Mouse (Mus musculus) spleen, postnatal 36 days (tissue): ENCODE data around the gene Cyp4f39.
"Not testable (repeated sequence)": the region's sequence is repeated elsewhere in the genome, so short reads cannot be mapped to it uniquely, and the experiment has no call there.

Experiments
- DNase-seq, 2 experiments: peaks; one replicate each; pipeline ENCODE4 v3.0.0; 2022; ENCODE audit warnings: low spot score in 2 of 2, mixed read lengths in 1 of 2

The Cyp4f39 gene

DNA sequence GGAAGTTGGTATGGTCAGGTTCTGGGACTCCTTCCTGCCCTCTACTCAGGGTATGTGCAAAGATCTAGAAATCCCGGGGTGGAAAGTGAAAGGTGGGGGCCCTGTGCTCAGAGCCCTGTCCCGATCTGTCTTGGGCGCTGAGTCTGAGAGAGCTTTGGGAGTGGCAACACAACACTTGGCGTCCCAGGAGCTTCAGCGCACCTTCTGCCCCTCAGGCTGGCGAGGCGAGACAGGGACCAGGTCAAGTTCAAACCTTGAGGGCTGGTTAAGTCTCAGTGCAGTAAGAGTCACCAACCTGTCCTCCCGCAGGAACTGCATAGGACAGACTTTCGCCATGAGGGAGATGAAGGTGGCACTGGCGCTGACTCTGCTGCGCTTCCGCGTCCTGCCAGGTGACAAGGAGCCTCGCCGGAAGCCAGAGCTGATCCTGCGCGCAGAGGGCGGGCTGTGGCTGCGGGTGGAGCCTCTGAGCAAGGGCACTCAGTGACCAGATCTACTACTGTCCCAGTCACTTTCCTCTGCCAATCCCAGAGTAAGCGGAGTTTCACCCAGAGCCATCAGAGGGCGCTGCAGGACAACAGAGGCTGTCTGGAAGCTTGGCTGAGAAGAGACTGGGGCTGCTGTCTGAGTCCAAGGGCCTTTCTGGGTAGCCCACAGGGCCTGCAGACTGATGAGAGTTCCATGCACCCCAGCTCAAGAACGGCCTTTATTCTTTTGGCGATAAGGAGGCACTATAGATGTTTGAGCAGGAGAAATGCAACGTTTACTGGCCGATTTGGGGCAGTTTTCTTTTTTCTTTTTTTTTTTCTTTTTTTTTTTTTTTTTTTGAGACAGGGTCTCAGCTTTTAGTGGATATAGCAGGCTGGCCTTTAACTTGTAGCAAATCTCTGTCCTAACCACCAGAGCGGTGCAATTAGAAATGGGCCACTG lies 76.2 kb downstream of the Cyp4f39 start:
- peak; percentile 84 to 88 for DNase-seq

- DNase-seq = not testable (repeated sequence)
These were observed 79.8 kb downstream of the Cyp4f39 start for GRCm38 (mm10) chr17:32532356-32532755.

DNA sequence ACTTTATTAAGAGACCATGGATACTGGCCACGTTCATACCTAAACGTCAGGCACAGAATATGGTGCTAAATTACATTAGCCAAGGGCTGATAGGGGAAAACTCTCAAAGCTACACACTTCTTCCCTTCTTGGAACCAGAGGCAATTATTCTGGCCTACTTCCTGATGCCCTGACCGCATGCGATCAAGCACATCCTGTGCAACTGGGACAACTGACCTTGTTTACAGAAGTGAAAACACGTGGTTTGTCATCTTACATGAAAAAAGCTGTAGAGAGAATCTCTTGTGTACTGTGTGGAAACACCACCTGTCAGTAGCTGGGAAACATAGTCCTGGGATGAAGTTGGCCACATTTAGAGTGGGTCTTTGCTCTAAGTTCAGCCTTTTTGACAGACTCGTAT lies 81.5 kb downstream of the Cyp4f39 start:
- DNase-seq = peak in 1 of 2 experiments; percentile 22

DNA sequence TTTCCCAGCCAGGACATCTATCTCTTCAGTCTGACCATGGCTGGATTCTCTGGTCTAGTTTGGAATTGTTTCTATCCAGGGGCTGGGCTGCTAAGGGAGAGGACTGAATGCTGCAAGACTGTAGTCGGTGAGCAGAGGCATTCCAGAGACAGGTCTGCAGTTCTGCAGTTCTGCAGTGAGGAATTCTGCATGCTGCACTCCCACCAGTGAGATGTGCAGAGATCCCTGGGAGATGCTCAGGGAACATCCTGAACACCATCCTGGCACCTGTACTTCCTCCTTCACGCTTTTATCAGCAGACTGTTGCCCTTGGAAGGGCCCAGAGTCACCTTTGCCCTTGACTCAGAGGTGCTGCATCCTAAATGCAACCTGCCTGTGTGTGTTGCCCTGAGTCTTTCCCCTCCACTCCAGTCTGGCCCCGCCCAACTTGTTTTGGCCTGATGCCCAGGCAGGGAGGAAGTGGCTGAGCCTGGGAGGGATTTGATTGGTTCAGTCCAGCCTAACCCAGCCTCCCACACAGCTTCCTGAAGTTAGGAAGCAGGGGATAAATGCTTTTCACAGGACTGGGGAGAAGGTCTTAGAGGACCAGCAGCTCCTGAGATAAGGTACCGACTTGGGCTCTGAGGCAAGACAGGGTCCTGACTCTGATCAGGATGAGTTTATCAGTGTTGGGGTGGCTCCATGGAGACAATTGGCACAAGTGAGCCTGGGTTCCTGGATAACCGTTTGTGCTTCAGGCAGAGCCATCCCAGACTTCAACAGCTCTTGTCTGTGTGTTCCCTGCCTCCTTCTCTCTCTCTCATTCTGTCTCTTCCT lies 83.7 kb downstream of the Cyp4f39 start, which contains the start of gene Cyp4f16:
Gene Cyp4f16, plus strand, starts transcription at position 508 of the 816 bp plus-strand sequence.
- peak; percentile 66 to 75 for DNase-seq

GRCm38 (mm10) chr17:32536867-32537250 lies 84.3 kb downstream of the Cyp4f39 start:
- DNase-seq = no peak
